Comparison of ENCODE assay signal across 11 mouse cellular contexts in genomic region chr5:134583884-134584213, GRCm38 (mm10). TPM values are rescaled to one million over a fixed set of nuclear protein-coding genes. Genes with fewer than 3 reads are reported as not detected.
DNase-seq lines count a peak whose midpoint lies in the region; ATAC-seq lines count a peak whose summit lies in the region.
"Had no signal": no experiment of that assay in that cellular context is flagged by ENCODE, and none has a peak within 500 bp of the region (broad histone marks: within the 10 kb centered on the region; RNA-seq: fewer than 3 reads in every experiment).

No protein-coding gene starts in this region.

- H3K36me3 ChIP-seq in heart, embryonic 14.5 days (ENCODE audit: control insufficient read depth, insufficient read depth, low read length), result peaks cover 15% of the 10 kb centered on the region
- H3K36me3 ChIP-seq in limb, embryonic 10.5 days, result peaks cover 40% of the 10 kb centered on the region
- H3K36me3 ChIP-seq in splenic B cell, adult 2 months (ENCODE audit: control insufficient read depth, insufficient read depth, low read length, poor library complexity, severe bottlenecking), result 0 out of 2 replicates have a peak, but pooled peaks cover 6% of the 10 kb centered on the region

- H3K4me2 ChIP-seq in heart, embryonic 14.5 days (ENCODE audit: low read length), result peak overlapping the region; percentile 87; the same call in 1 of the 2 replicates

- H3K4me3 ChIP-seq in heart, embryonic 14.5 days (ENCODE audit: control insufficient read depth in 1 of 2, insufficient read depth in 1 of 2, low read depth in 1 of 2, low read length in 2 of 2), result no peak overlapping the region
- peak overlapping the region; percentile 93 for H3K4me3 ChIP-seq in limb, embryonic 10.5 days

- H3K9ac ChIP-seq in heart, embryonic 14.5 days (ENCODE audit: low read length), result no peak overlapping the region

- no peaks in the 10 kb centered on the region for H3K27me3 ChIP-seq in heart, embryonic 14.5 days (ENCODE audit: control insufficient read depth, insufficient read depth, low read length)
- H3K27me3 ChIP-seq in limb, embryonic 10.5 days (ENCODE audit: low read depth, poor library complexity, severe bottlenecking), result no peaks in the 10 kb centered on the region
- H3K27me3 ChIP-seq in splenic B cell, adult 2 months (ENCODE audit: control insufficient read depth, insufficient read depth, low read length, poor library complexity, severe bottlenecking), result no peaks in the 10 kb centered on the region

- no peak overlapping the region for H3K27ac ChIP-seq in heart, embryonic 14.5 days (replicated peaks in 1 of 2; ENCODE audit: control insufficient read depth in 1 of 2, insufficient read depth in 1 of 2, low read depth in 2 of 2, low read length in 2 of 2)
- no peak overlapping the region for H3K27ac ChIP-seq in limb, embryonic 10.5 days

- H3K9me3 ChIP-seq in heart, embryonic 14.5 days (ENCODE audit: control insufficient read depth, low read length), result no peaks in the 10 kb centered on the region
- no peaks in the 10 kb centered on the region for H3K9me3 ChIP-seq in limb, embryonic 10.5 days (replicated peaks)

- no peak for DNase-seq in heart, adult 11 months
- DNase-seq in spleen, postnatal 36 days (ENCODE audit: low spot score in 2 of 2), result peak; percentile 54 to 61
- no peak for DNase-seq in spleen, adult 12 weeks (ENCODE audit: low spot score)
- DNase-seq in limb, embryonic 10.5 days (ENCODE audit: low spot score), result no peak
- DNase-seq in splenic B cell, adult 2 months (ENCODE audit: low read depth, low spot score), result peak; percentile 67
- no peak for DNase-seq in left cerebral cortex, adult 11 months (ENCODE audit: low spot score)
- no peak for DNase-seq in left cerebral cortex, adult 18-20 months (ENCODE audit: low spot score in 2 of 2)
- DNase-seq: adrenal gland, postnatal 36 days; kidney, adult 11 months had no signal

- peaks cover 2 to 9% of the 10 kb centered on the region in 2 experiments; a peak in 3 of 4 replicates for H3K4me1 ChIP-seq in heart, embryonic 14.5 days (ENCODE audit: control insufficient read depth in 2 of 2, insufficient read depth in 2 of 2, low read length in 2 of 2)
- peaks cover 17% of the 10 kb centered on the region for H3K4me1 ChIP-seq in limb, embryonic 10.5 days

- WGBS in heart, embryonic 14.5 days, result 79% methylated on average over 3 of the region's 3 CpGs
- 89% methylated on average over 3 of the region's 3 CpGs for WGBS in limb, embryonic 10.5 days

- no peak for ATAC-seq in heart, embryonic 14.5 days (ENCODE audit: insufficient number of reproducible peaks, insufficient read depth, low FRiP score, low read depth)
- ATAC-seq: lung, postnatal 0 days had no signal

RNA-seq across cellular contexts. Expression of gene Rfc2, which starts 2.7 kb away (rescaled TPM):
- 181 and 184 TPM in 2 replicates for polyA plus RNA-seq in heart, embryonic 14.5 days (2014; fragmentation: Nextera tagmentation; extraction: Ambion mirVana)
- polyA plus RNA-seq in limb, embryonic 10.5 days (2016; fragmentation: Nextera tagmentation; extraction: Ambion mirVana), result 431 and 443 TPM in 2 replicates
- 10 to 100 TPM; 54.9 to 64.6 TPM for total RNA-seq in left cerebral cortex, adult 18-20 months (2021)

RNA-seq across cellular contexts. Expression of gene Syna, which starts 23.9 kb away (rescaled TPM):
- not detected in 2 replicates for polyA plus RNA-seq in heart, embryonic 14.5 days (2014; fragmentation: Nextera tagmentation; extraction: Ambion mirVana)
- 0.06 and 0.08 TPM in 2 replicates for polyA plus RNA-seq in limb, embryonic 10.5 days (2016; fragmentation: Nextera tagmentation; extraction: Ambion mirVana)
- total RNA-seq in left cerebral cortex, adult 18-20 months (2021), result under 1 TPM in 1 of 2 experiments, not detected in 1; 0.21 TPM
- total RNA-seq: adrenal gland, postnatal 36 days had no signal

RNA-seq across cellular contexts. Expression of gene Lat2, which starts 31.0 kb away (rescaled TPM):
- 2.1 and 3.2 TPM in 2 replicates for polyA plus RNA-seq in heart, embryonic 14.5 days (2014; fragmentation: Nextera tagmentation; extraction: Ambion mirVana)
- polyA plus RNA-seq in limb, embryonic 10.5 days (2016; fragmentation: Nextera tagmentation; extraction: Ambion mirVana), result 4.0 and 4.5 TPM in 2 replicates
- total RNA-seq in left cerebral cortex, adult 18-20 months (2021), result 1 to 10 TPM; 1.6 to 3.3 TPM

RNA-seq across cellular contexts. Expression of gene Clip2, which starts 31.6 kb away (rescaled TPM):
- polyA plus RNA-seq in heart, embryonic 14.5 days (2014; fragmentation: Nextera tagmentation; extraction: Ambion mirVana), result 1.2 and 1.9 TPM in 2 replicates
- 5.9 and 7.1 TPM in 2 replicates for polyA plus RNA-seq in limb, embryonic 10.5 days (2016; fragmentation: Nextera tagmentation; extraction: Ambion mirVana)
- 100 to 1,000 TPM; 116 to 119 TPM for total RNA-seq in left cerebral cortex, adult 18-20 months (2021)

RNA-seq across cellular contexts. Expression of gene Eif4h, which starts 55.4 kb away (rescaled TPM):
- polyA plus RNA-seq in heart, embryonic 14.5 days (2014; fragmentation: Nextera tagmentation; extraction: Ambion mirVana), result 303 and 326 TPM in 2 replicates
- 664 and 686 TPM in 2 replicates for polyA plus RNA-seq in limb, embryonic 10.5 days (2016; fragmentation: Nextera tagmentation; extraction: Ambion mirVana)
- total RNA-seq in left cerebral cortex, adult 18-20 months (2021), result 100 to 1,000 TPM; 322 to 329 TPM

Comparison
In these comparisons a context has a peak if more than half of its experiments do, and no peak if none do; other contexts are left out.
1. DNase-seq: peak in spleen, postnatal 36 days (2 of 2) and splenic B cell, adult 2 months (single experiment); none in heart, adult 11 months (single experiment), spleen, adult 12 weeks (single experiment), limb, embryonic 10.5 days (single experiment), left cerebral cortex, adult 11 months (single experiment) and left cerebral cortex, adult 18-20 months (0 of 2).